Mouse (Mus musculus) neural tube, embryonic 11.5 days (tissue): ENCODE data around the gene Tomm40l. TPM values are rescaled to one million over a fixed set of nuclear protein-coding genes. Genes with fewer than 3 reads are reported as not detected.

Experiments
- ATAC-seq: fragments of 200-750 bp; cut with Nextera tagmentation; 2 replicates; pipeline ENCODE4 v1.8.0; 2017; ENCODE audit warnings: moderate number of reproducible peaks, mild to moderate bottlenecking, moderate TSS enrichment, moderate library complexity; ENCODE audit not compliant: insufficient read depth, low FRiP score, low TSS enrichment
- DNase-seq: peaks from one replicate; pipeline ENCODE4 v3.0.0-alpha.2; 2015; ENCODE audit warnings: low spot score
- H3K27ac ChIP-seq: fragments of 300-500 bp; sonication (generic); 2 replicates; pipeline ENCODE4 v1.5.1; 2014; ENCODE audit warnings: low read depth, mild to moderate bottlenecking, low read length
- H3K27me3 ChIP-seq: fragments of 300-500 bp; sonication (generic); 2 replicates; pipeline ENCODE4 v1.6.1; 2014; ENCODE audit warnings: mild to moderate bottlenecking, low read length, mixed read lengths; ENCODE audit not compliant: control insufficient read depth, insufficient read depth
- H3K36me3 ChIP-seq: fragments of 300-500 bp; sonication (generic); 2 replicates; pipeline ENCODE4 v1.6.1; 2014; ENCODE audit warnings: mild to moderate bottlenecking, low read length, moderate library complexity, mixed read lengths; ENCODE audit not compliant: control insufficient read depth, insufficient read depth
- H3K4me1 ChIP-seq: fragments of 300-500 bp; sonication (generic); 2 replicates; pipeline ENCODE4 v1.6.1; 2014; ENCODE audit warnings: low read length, mixed read lengths; ENCODE audit not compliant: control insufficient read depth, insufficient read depth
- H3K4me2 ChIP-seq: fragments of 300-500 bp; sonication (generic); 2 replicates; pipeline ENCODE4 v1.6.1; 2014; ENCODE audit warnings: low read depth, mild to moderate bottlenecking, moderate library complexity
- H3K4me3 ChIP-seq: fragments of 300-500 bp; sonication (generic); 2 replicates; pipeline ENCODE4 v1.5.1; 2014; ENCODE audit warnings: low read depth, low read length
- H3K9ac ChIP-seq: fragments of 300-500 bp; sonication (generic); 2 replicates; pipeline ENCODE4 v1.6.1; 2014; ENCODE audit warnings: mild to moderate bottlenecking, low read length
- H3K9me3 ChIP-seq: fragments of 300-500 bp; sonication (generic); 2 replicates; pipeline ENCODE4 v1.6.1; 2016; ENCODE audit warnings: low read length; ENCODE audit not compliant: control insufficient read depth
- WGBS: fragments of 180-500 bp; shearing (Covaris S2); extraction: QIAGEN DNeasy Blood & Tissue Kit; methylation state at CpG from one replicate; pipeline ENCODE4 v1.1.7; 2014; 5-methylcytosine and 5-hydroxymethylcytosine counted together
- polyA plus RNA-seq: library from polyadenylated mRNA; unstranded; fragments of >200 nt; fragmentation: Nextera tagmentation; extraction: Ambion mirVana; gene quantifications from 2 replicates; pipeline ENCODE4 v1.2.1, GENCODE M21; 2014

Tomm40l gene
- polyA plus RNA-seq, 1 experiment from 2014 or later: 36.6 TPM

DNA sequence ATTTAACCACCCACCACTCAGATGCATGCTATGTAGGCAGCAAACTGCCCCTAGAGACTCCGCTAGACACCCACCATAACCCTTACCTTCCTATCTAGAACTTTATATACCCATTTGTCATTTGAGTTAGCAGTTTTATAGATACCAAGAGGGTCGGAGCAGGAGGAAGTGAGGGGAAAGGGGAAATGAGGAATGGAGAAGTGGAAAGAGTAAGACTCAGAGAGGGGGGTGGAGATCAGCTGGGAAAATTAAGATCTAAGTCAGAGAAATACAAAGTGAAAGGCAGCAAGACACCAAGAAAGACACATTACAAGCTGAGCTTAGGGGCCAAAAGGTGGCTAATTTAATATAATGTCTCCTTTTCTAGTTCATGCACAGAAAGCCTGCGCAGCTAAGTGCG is 12.2 kb upstream of the Tomm40l start:
- peaks cover 19% of the 10 kb centered on the region for H3K36me3 ChIP-seq
- ATAC-seq: no peak
- no peak overlapping the region for H3K9ac ChIP-seq
- H3K4me1 ChIP-seq: no peaks in the 10 kb centered on the region
- no peaks in the 10 kb centered on the region for H3K9me3 ChIP-seq
- no peak for DNase-seq
- 91% methylated on average over 4 of the region's 4 CpGs for WGBS
- H3K27me3 ChIP-seq: no peaks in the 10 kb centered on the region
- H3K4me2 ChIP-seq: no peak overlapping the region
- H3K27ac ChIP-seq: no peak overlapping the region
- no peak overlapping the region for H3K4me3 ChIP-seq

DNA sequence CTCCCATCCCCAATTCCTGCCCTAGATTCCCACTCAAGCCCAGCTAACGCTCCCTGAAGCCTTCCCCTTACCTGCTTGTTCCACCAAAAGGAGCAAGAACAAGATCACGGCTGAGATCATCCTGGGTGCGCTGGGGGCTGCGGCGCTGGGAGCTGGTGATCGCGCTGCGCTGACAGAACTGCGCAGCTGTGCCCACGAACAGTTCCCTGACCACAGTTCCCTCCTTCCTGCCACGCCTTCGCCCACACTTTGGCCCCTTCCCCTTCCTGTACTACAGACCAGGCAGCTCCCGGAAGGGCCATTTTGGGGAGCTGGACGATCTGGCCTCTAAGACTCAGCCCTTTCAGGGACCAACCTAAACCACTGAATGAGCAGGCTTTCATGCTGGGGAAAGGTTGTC is 11.8 kb upstream of the Tomm40l start, which contains the start of gene Fcer1g:
Gene Fcer1g (minus strand): TSS at position 240 of the 400 bp plus-strand sequence.
- Histone ChIP-seq H3K36me3 (peaks cover 19% of the 10 kb centered on the region), H3K4me1 (no peaks in the 10 kb centered on the region), H3K9me3 (no peaks in the 10 kb centered on the region), H3K9ac (no peak within 1 kb of the TSS), H3K4me2 (no peak within 1 kb of the TSS), H3K27ac (no peak within 1 kb of the TSS), H3K4me3 (no peak within 1 kb of the TSS), H3K27me3 (no peaks in the 10 kb centered on the region)
- no peak for DNase-seq
- ATAC-seq: no peak
- 93% methylated on average over 14 of the region's 14 CpGs for WGBS

DNA sequence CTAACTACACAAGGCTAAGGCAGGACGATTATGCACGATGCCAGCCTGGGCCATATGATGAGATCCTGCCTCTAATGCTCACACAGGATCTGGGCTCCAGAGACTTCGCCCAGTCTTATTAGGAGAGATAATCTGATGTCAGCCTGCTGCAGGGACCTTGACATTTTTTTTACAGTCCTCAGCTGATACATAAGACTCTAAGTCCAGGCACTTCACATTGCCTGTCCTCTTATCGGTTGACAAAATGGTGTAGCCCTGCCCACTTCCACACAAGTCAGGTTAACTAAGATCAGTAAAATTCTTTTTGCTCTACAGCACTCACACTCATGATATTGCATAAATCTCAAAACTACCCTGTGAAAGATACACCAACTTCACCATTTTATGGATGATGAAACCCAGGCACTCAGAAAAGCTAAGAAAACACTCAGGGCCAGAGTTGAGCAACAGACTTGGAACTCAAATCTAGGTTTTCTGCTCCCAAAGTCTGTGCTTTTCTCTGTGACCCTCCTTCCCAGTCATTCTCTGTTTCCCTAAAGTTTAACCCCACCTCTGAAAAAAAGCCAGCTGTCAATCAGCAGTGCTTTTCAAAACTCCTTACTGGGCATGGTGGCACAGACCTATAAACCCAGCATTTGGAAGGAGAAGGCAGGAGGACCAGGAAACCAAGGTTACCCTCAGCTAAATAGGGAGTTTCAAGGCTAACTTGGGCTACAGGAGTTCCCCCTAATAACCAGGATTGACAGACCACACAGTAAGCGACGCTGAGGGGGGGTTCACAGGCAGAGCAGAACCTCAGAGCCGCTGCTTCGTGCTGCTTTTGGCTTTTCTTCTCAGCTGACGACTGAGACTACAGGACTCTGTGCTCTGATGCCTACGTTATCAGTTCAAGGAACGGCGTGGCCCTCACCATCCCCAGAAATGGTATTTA is 10.8 kb upstream of the Tomm40l start:
- Histone ChIP-seq H3K27ac (no peak overlapping the region), H3K36me3 (peaks cover 18% of the 10 kb centered on the region), H3K4me2 (no peak overlapping the region), H3K4me1 (no peaks in the 10 kb centered on the region), H3K9ac (no peak overlapping the region), H3K27me3 (no peaks in the 10 kb centered on the region), H3K9me3 (no peaks in the 10 kb centered on the region), H3K4me3 (no peak overlapping the region)
- ATAC-seq (no peak), DNase-seq (no peak)
- WGBS: 85% methylated on average over 12 of the region's 12 CpGs

DNA sequence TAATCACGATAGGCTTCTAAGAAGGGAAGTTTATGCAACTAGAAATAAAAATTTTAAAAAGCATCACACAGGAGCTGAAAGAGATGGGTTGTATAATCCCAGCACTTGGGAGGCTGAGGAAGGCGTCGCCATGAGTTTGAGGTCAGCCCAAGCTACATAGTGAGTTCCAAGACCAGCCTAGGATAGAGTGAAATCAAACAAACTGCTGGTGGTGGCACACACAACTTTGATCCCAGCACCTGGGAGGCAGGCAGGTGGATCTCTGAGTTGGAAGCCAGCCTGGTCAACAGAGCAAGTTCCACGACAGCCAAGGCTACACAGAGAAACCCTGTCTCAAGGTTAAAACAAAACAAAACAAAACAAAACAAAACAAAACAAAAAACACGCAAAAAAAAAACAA is 10.0 kb upstream of the Tomm40l start:
- ATAC-seq (no peak), DNase-seq (no peak)
- no peak overlapping the region for H3K9ac ChIP-seq
- no peak overlapping the region for H3K4me3 ChIP-seq
- H3K4me2 ChIP-seq: no peak overlapping the region
- WGBS: 88% methylated on average over 5 of the region's 5 CpGs
- H3K27me3 ChIP-seq: no peaks in the 10 kb centered on the region
- H3K4me1 ChIP-seq: no peaks in the 10 kb centered on the region
- H3K27ac ChIP-seq: no peak overlapping the region
- no peaks in the 10 kb centered on the region for H3K9me3 ChIP-seq
- H3K36me3 ChIP-seq: peaks cover 16% of the 10 kb centered on the region

DNA sequence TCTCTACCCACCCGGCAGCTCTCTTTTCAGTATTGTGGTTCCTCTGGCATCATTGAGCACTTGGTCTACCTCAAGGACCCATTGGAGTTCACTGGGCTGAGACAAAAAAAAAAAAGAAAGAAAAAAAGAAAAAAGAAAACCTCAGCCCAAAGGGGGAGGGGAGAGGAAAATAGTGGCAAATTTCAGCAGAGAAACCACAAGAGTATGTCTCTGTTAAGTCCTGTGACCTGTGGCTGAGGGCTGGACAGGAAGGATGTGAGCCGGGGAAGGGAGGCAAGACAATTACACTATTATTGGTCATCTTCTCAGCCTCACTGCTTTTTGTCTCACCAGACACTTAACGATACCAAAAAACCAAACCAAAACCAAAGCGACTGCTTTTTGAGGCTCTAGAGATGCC is 9.5 kb upstream of the Tomm40l start:
- no peaks in the 10 kb centered on the region for H3K4me1 ChIP-seq
- no peak overlapping the region for H3K4me3 ChIP-seq
- no peak overlapping the region for H3K9ac ChIP-seq
- no peak overlapping the region for H3K27ac ChIP-seq
- H3K9me3 ChIP-seq: no peaks in the 10 kb centered on the region
- peaks cover 16% of the 10 kb centered on the region for H3K36me3 ChIP-seq
- DNase-seq: no peak
- no peak for ATAC-seq
- H3K27me3 ChIP-seq: no peaks in the 10 kb centered on the region
- no peak overlapping the region for H3K4me2 ChIP-seq
- WGBS: 83% methylated on average over 4 of the region's 4 CpGs

DNA sequence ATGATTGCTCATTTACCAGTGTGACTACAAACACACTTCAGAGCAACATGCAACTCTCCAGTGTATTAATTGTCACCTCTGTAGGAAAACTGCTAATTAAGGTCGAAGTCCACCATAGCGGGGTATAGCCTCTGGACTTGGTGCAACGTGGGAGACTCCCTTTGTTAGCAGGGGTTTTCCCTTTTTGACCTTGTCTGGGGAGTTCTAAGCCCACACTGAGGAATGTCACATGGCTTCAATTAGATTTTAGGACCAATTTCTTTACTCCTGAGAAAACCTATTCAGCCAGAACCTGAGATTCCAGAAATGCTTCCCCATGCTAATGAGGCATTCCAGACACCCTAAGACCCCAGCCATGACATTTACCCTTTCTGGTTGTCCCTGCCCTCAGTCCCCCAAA is 7.9 kb upstream of the Tomm40l start:
- 68% methylated on average over 3 of the region's 3 CpGs for WGBS
- no peak overlapping the region for H3K27ac ChIP-seq
- no peak overlapping the region for H3K4me2 ChIP-seq

DNA sequence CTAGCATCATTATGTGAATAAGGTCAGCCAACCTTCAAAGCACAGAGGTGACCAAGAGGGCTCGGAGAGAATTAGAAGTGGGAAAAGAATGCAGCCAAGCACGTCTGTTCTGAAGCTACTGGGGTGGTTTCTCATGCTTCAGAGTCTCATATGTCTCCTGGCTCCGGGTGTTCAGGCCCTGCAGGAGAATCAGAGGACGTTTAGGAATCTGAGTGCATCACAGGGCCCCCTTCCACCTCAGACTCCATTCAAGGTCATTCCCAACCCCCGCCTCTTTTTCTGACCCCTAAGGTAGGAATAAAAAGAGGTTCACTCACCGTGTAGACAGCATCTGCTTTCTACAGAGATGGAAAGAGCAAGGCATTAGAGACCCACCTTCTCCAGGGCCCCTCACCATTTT is 7.4 kb upstream of the Tomm40l start:
- Histone ChIP-seq H3K36me3 (peaks cover 7% of the 10 kb centered on the region; the same call in 1 of the 2 replicates), H3K27ac (no peak overlapping the region), H3K4me3 (no peak overlapping the region), H3K9me3 (no peaks in the 10 kb centered on the region), H3K27me3 (no peaks in the 10 kb centered on the region), H3K9ac (no peak overlapping the region), H3K4me2 (no peak overlapping the region), H3K4me1 (no peaks in the 10 kb centered on the region)
- ATAC-seq: no peak
- no peak for DNase-seq
- WGBS: 54% methylated on average over 6 of the region's 6 CpGs

More for the DNA sequence above, 7.9 kb upstream of the Tomm40l start:
- H3K9me3 ChIP-seq: no peaks in the 10 kb centered on the region
- H3K27me3 ChIP-seq: no peaks in the 10 kb centered on the region
- H3K36me3 ChIP-seq: peaks cover 8% of the 10 kb centered on the region
- no peak for DNase-seq
- ATAC-seq: no peak
- H3K4me3 ChIP-seq: no peak overlapping the region
- H3K4me1 ChIP-seq: no peaks in the 10 kb centered on the region
- no peak overlapping the region for H3K9ac ChIP-seq

DNA sequence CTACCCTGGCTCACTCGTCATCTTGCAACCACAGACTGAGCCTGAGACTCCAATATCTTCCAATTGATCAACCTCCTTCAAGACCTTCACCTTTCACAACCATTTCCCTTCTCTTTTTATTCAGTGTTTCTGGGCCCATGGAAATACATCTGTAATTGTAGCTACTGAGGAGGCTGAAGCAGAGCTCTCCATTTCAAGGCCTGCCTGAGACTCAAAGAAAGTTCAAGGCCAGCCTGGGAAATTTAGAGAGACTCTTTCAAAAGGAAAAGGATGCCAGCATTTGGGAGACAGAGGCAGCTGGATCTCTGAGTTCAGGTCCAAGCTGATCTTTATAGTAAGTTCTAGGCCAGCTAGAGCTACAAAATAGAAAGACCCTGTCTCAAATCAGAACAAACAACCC is 5.6 kb upstream of the Tomm40l start:
- 88% methylated on average over 1 of the region's 1 CpGs for WGBS
- Histone ChIP-seq H3K9ac (no peak overlapping the region), H3K27me3 (no peaks in the 10 kb centered on the region), H3K27ac (no peak overlapping the region), H3K4me1 (no peaks in the 10 kb centered on the region), H3K4me3 (no peak overlapping the region), H3K4me2 (no peak overlapping the region), H3K36me3 (no peaks in the 10 kb centered on the region), H3K9me3 (no peaks in the 10 kb centered on the region)
- ATAC-seq (no peak), DNase-seq (no peak)

DNA sequence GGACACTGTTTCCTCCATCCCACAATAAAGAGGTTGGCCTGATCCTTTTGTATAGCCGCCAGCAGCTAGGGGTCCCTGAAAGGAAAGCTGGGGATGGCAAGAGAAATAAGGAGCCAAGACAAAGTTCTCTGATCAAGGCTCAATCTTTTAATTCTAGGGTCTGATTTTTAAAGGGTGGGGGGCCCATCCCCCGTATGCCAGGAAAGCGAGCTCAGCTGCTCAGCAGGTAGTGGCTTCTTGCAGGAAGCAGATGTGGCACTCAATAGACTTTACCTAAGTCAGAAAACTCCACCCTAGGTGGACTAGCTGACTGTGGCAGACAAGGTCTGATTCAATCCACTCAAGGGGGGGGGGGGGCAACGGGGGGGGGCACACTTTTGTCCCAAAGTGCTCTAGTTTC is 4.5 kb upstream of the Tomm40l start:
- Histone ChIP-seq H3K9ac (no peak overlapping the region), H3K4me1 (no peaks in the 10 kb centered on the region), H3K36me3 (no peaks in the 10 kb centered on the region), H3K4me3 (no peak overlapping the region), H3K4me2 (no peak overlapping the region), H3K27ac (no peak overlapping the region), H3K27me3 (no peaks in the 10 kb centered on the region), H3K9me3 (no peaks in the 10 kb centered on the region)
- no peak for ATAC-seq
- WGBS: 51% methylated on average over 4 of the region's 4 CpGs
- DNase-seq: no peak
